In the genomic region with DNA sequence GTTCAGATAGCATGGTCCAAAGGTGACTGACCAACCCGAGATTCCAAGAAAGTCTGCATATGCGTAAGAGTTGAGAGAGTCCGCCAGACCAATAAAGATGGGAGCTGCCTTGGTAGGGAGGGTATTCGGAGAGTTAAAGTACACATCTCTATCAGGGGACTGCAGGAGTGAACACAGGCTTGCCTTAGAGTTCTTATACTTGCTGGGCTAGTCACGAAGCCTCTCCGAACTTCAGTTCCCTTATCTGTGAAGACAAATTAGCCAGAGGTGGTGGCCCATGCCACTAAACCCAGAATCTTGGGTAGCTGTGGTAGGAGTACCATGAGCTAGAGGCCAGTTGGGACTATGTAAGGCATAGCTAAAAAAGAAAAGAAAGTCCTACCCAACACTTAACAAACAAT, we compare ENCODE assay signal across 8 mouse cellular contexts. TPM values are rescaled to one million over a fixed set of nuclear protein-coding genes. Genes with fewer than 3 reads are reported as not detected.
DNase-seq lines count a peak whose midpoint lies in the region; ATAC-seq and TF ChIP-seq lines count a peak whose summit lies in the region.

No protein-coding gene starts in this region.

- TF ChIP-seq EP300 in CH12.LX (IDR thresholded peaks at IDR 0.05; ENCODE audit: low read length) = no peak

- peaks cover 0 to 11% of the 10 kb centered on the region in 2 experiments for H3K36me3 ChIP-seq in CH12.LX (replicated peaks in 1 of 2; ENCODE audit: control insufficient read depth in 1 of 2, insufficient read depth in 1 of 2, low read length in 1 of 2)
- peaks cover 2% of the 10 kb centered on the region; the same call in 1 of the 2 replicates for H3K36me3 ChIP-seq in forebrain, embryonic 16.5 days (ENCODE audit: control insufficient read depth, insufficient read depth)
- peaks cover 5% of the 10 kb centered on the region; the same call in 1 of the 2 replicates for H3K36me3 ChIP-seq in limb, embryonic 12.5 days
- H3K36me3 ChIP-seq in neural tube, embryonic 14.5 days (ENCODE audit: control insufficient read depth, insufficient read depth, low read length) = no peaks in the 10 kb centered on the region

- H3K4me2 ChIP-seq in CH12.LX (ENCODE audit: insufficient read depth, low read depth, poor library complexity, severe bottlenecking) = 0 out of 2 replicates have a peak overlapping the region, but pooled peaks have one; percentile 19
- H3K4me2 ChIP-seq in forebrain, embryonic 16.5 days (ENCODE audit: low read length) = no peak overlapping the region
- peak overlapping the region; percentile 74 for H3K4me2 ChIP-seq in limb, embryonic 12.5 days
- peak overlapping the region; percentile 11; the same call in 1 of the 2 replicates for H3K4me2 ChIP-seq in neural tube, embryonic 14.5 days (ENCODE audit: low read depth, low read length)

- no peak for TF ChIP-seq CTCF in CH12.LX (conservative IDR thresholded peaks at IDR 0.05 in 1 of 2, IDR thresholded peaks at IDR 0.05 in 1 of 2; ENCODE audit: low read depth in 2 of 2, low read length in 2 of 2)

- H3K79me2 ChIP-seq in CH12.LX (replicated peaks; ENCODE audit: control insufficient read depth, extremely low read depth, insufficient read depth, poor library complexity, severe bottlenecking) = peaks cover 11% of the 10 kb centered on the region

- peak overlapping the region in 2 of 3 experiments; percentile 87 to 88 for H3K4me3 ChIP-seq in CH12.LX (replicated peaks in 1 of 3; ENCODE audit: low read depth in 2 of 3, low read length in 2 of 3, poor library complexity in 1 of 3)
- H3K4me3 ChIP-seq in forebrain, embryonic 16.5 days (replicated peaks; ENCODE audit: low read length) = no peak overlapping the region
- H3K4me3 ChIP-seq in limb, embryonic 12.5 days (replicated peaks) = peak overlapping the region; percentile 91
- H3K4me3 ChIP-seq in neural tube, embryonic 14.5 days (ENCODE audit: low read depth, low read length) = peak overlapping the region; percentile 97

- WGBS in forebrain, embryonic 16.5 days = 74% methylated on average over 6 of the region's 6 CpGs
- 68% methylated on average over 6 of the region's 6 CpGs for WGBS in limb, embryonic 12.5 days
- 76% methylated on average over 6 of the region's 6 CpGs for whole genome bisulfite sequencing in neural tube, embryonic 14.5 days

- in situ Hi-C loops in CH12.LX (cut with MboI; ENCODE audit: low pct_ligation_motif_present, low pct_unique_long_range_greater_than_20kb, low sequenced_read_pairs) = no loop called here

- no peaks in the 10 kb centered on the region for H3K27me3 ChIP-seq in CH12.LX (replicated peaks)
- H3K27me3 ChIP-seq in forebrain, embryonic 16.5 days (replicated peaks; ENCODE audit: control insufficient read depth, insufficient read depth, low read length) = no peaks in the 10 kb centered on the region
- no peaks in the 10 kb centered on the region for H3K27me3 ChIP-seq in limb, embryonic 12.5 days
- no peaks in the 10 kb centered on the region; the same call in 1 of the 2 replicates for H3K27me3 ChIP-seq in neural tube, embryonic 14.5 days (ENCODE audit: control insufficient read depth, insufficient read depth, low read length)

- H3K9me3 ChIP-seq in CH12.LX (replicated peaks; ENCODE audit: low read length) = peaks cover 8% of the 10 kb centered on the region
- H3K9me3 ChIP-seq in forebrain, embryonic 16.5 days (ENCODE audit: control insufficient read depth, low read length) = no peaks in the 10 kb centered on the region
- H3K9me3 ChIP-seq in limb, embryonic 12.5 days = no peaks in the 10 kb centered on the region
- no peaks in the 10 kb centered on the region for H3K9me3 ChIP-seq in neural tube, embryonic 14.5 days (ENCODE audit: control insufficient read depth, low read length)

- peak; percentile 13; the same call in 1 of the 2 replicates for ATAC-seq in forebrain, embryonic 16.5 days
- peak; percentile 35; the same call in 1 of the 2 replicates for ATAC-seq in limb, embryonic 12.5 days (ENCODE audit: insufficient number of reproducible peaks, insufficient read depth, low FRiP score, low TSS enrichment, low read depth)
- 0 out of 2 replicates have a peak, but pooled peaks have one; percentile 29 for ATAC-seq in neural tube, embryonic 14.5 days (ENCODE audit: low read depth)

- dilution Hi-C loops in CH12.LX (cut with MboI; ENCODE audit: extremely low pct_ligation_motif_present, extremely low pct_unique_long_range_greater_than_20kb, low sequenced_read_pairs) = no loop called here

- peaks cover 0 to 21% of the 10 kb centered on the region in 2 experiments; a peak in 2 of 4 replicates for H3K4me1 ChIP-seq in CH12.LX (ENCODE audit: control insufficient read depth in 1 of 2, insufficient read depth in 2 of 2)
- H3K4me1 ChIP-seq in forebrain, embryonic 16.5 days (replicated peaks; ENCODE audit: control insufficient read depth, insufficient read depth, low read length) = peaks cover 14% of the 10 kb centered on the region
- H3K4me1 ChIP-seq in limb, embryonic 12.5 days (replicated peaks) = no peaks in the 10 kb centered on the region; the same call in 1 of the 2 replicates
- peaks cover 14% of the 10 kb centered on the region; the same call in 1 of the 2 replicates for H3K4me1 ChIP-seq in neural tube, embryonic 14.5 days (ENCODE audit: control insufficient read depth, insufficient read depth, low read length)

- no peak for TF ChIP-seq POLR2A in CH12.LX (IDR thresholded peaks at IDR 0.05; ENCODE audit: low read depth, low read length)

- intact Hi-C loops in left cerebral cortex, postnatal 14 days (cut with DNase I) = loop anchor here (2.0 to 5.0 kb wide), 2 partner anchors 46 to 90 kb away; a partner anchor contains a TSS

- H3K9ac ChIP-seq in CH12.LX (ENCODE audit: insufficient read depth, low read depth) = peak overlapping the region; percentile 4; the same call in 1 of the 2 replicates
- no peak overlapping the region for H3K9ac ChIP-seq in forebrain, embryonic 16.5 days (replicated peaks; ENCODE audit: low read depth, low read length)
- H3K9ac ChIP-seq in limb, embryonic 12.5 days (replicated peaks) = no peak overlapping the region
- no peak overlapping the region for H3K9ac ChIP-seq in neural tube, embryonic 14.5 days (replicated peaks; ENCODE audit: low read depth, low read length)

- DNase-seq in B cell, adult 2 months = peak; percentile 27 to 29
- no peak for DNase-seq in CH12.LX (ENCODE audit: extremely low read depth)
- no peak for DNase-seq in retina, postnatal 1 day
- DNase-seq in gastrocnemius, postnatal 25 days = no peak
- no peak for DNase-seq in left cerebral cortex, postnatal 14 days (ENCODE audit: low spot score in 2 of 2)

- TF ChIP-seq RAD21 in CH12.LX (IDR thresholded peaks at IDR 0.05; ENCODE audit: low read depth, low read length) = no peak

- no peak overlapping the region for H3K27ac ChIP-seq in CH12.LX (ENCODE audit: insufficient read depth, low read depth)
- no peak overlapping the region for H3K27ac ChIP-seq in forebrain, embryonic 16.5 days (ENCODE audit: low read length)
- H3K27ac ChIP-seq in limb, embryonic 12.5 days = no peak overlapping the region
- no peak overlapping the region for H3K27ac ChIP-seq in neural tube, embryonic 14.5 days (ENCODE audit: low read depth, low read length)

TF ChIP-seq in CH12.LX, 34 proteins besides CTCF, POLR2A, EP300 and RAD21:
- TF ChIP-seq TCF12 (IDR thresholded peaks at IDR 0.05; ENCODE audit: low read depth, low read length) (no peak), E2F4 (IDR thresholded peaks at IDR 0.05; ENCODE audit: insufficient replicate concordance, low read depth, low read length) (no peak), JUN (IDR thresholded peaks at IDR 0.05; ENCODE audit: insufficient read depth, low read depth, low read length) (no peak), MAX (IDR thresholded peaks at IDR 0.05; ENCODE audit: low read length) (no peak), ETS1 (conservative IDR thresholded peaks at IDR 0.05; ENCODE audit: low read depth, low read length) (no peak), CHD2 (IDR thresholded peaks at IDR 0.05; ENCODE audit: low read length) (no peak), MEF2A (IDR thresholded peaks at IDR 0.05; ENCODE audit: borderline replicate concordance, low read depth, low read length) (no peak), JUND (conservative IDR thresholded peaks at IDR 0.05; ENCODE audit: low read depth, low read length) (no peak), KAT2A (IDR thresholded peaks at IDR 0.05; ENCODE audit: insufficient replicate concordance, low read length) (no peak), USF2 (conservative IDR thresholded peaks at IDR 0.05; ENCODE audit: low read depth, low read length) (no peak)

RNA-seq across cellular contexts. Expression of a gene that starts 5.1 kb away (rescaled TPM):
- total RNA-seq in CH12.LX (2012; rRNA removed) = 6.5 and 7.3 TPM in 2 replicates
- 21.2 and 22.9 TPM in 2 replicates for total RNA-seq in CH12.LX (2014; rRNA removed)
- 11.9 and 13.0 TPM in 2 replicates for polyA plus RNA-seq in CH12.LX (2012; ENCODE audit: insufficient read length, low read depth)
- polyA plus RNA-seq in forebrain, embryonic 16.5 days (2015; fragmentation: Nextera tagmentation; extraction: Ambion mirVana) = 21.1 and 23.6 TPM in 2 replicates
- polyA plus RNA-seq in limb, embryonic 12.5 days (2016; fragmentation: Nextera tagmentation; extraction: Ambion mirVana) = 33.8 and 35.2 TPM in 2 replicates
- polyA plus RNA-seq in neural tube, embryonic 14.5 days (2014; fragmentation: Nextera tagmentation; extraction: Ambion mirVana) = 17.8 and 18.8 TPM in 2 replicates
- 1 to 10 TPM; 8.0 to 8.2 TPM for total RNA-seq in gastrocnemius, postnatal 25 days (2021)
- 10 to 100 TPM; 24.1 to 29.5 TPM for total RNA-seq in left cerebral cortex, postnatal 14 days (2021)

RNA-seq across cellular contexts. Expression of a gene that starts 44.1 kb away (rescaled TPM):
- total RNA-seq in CH12.LX (2012; rRNA removed) (17.2 and 19.0 TPM in 2 replicates), CH12.LX (2014; rRNA removed) (51.0 and 54.2 TPM in 2 replicates)
- 61.0 and 64.0 TPM in 2 replicates for polyA plus RNA-seq in CH12.LX (2012; ENCODE audit: insufficient read length, low read depth)
- 13.3 and 14.3 TPM in 2 replicates for polyA plus RNA-seq in forebrain, embryonic 16.5 days (2015; fragmentation: Nextera tagmentation; extraction: Ambion mirVana)
- polyA plus RNA-seq in limb, embryonic 12.5 days (2016; fragmentation: Nextera tagmentation; extraction: Ambion mirVana) = 22.9 and 23.5 TPM in 2 replicates
- polyA plus RNA-seq in neural tube, embryonic 14.5 days (2014; fragmentation: Nextera tagmentation; extraction: Ambion mirVana) = 18.4 and 22.6 TPM in 2 replicates
- total RNA-seq in gastrocnemius, postnatal 25 days (2021) = 10 to 100 TPM; 72.0 to 92.7 TPM
- total RNA-seq in left cerebral cortex, postnatal 14 days (2021) = 100 to 1,000 TPM in 1 of 2 experiments, 10 to 100 TPM in 1; 96.4 to 106 TPM

RNA-seq across cellular contexts. Expression of a gene that starts 59.1 kb away (rescaled TPM):
- total RNA-seq in CH12.LX (2012; rRNA removed) (43.3 and 50.7 TPM in 2 replicates), CH12.LX (2014; rRNA removed) (66.6 and 74.2 TPM in 2 replicates)
- polyA plus RNA-seq in CH12.LX (2012; ENCODE audit: insufficient read length, low read depth) = 84.0 and 86.4 TPM in 2 replicates
- 643 and 695 TPM in 2 replicates for polyA plus RNA-seq in forebrain, embryonic 16.5 days (2015; fragmentation: Nextera tagmentation; extraction: Ambion mirVana)
- 508 and 546 TPM in 2 replicates for polyA plus RNA-seq in limb, embryonic 12.5 days (2016; fragmentation: Nextera tagmentation; extraction: Ambion mirVana)
- polyA plus RNA-seq in neural tube, embryonic 14.5 days (2014; fragmentation: Nextera tagmentation; extraction: Ambion mirVana) = 553 and 578 TPM in 2 replicates
- 10 to 100 TPM; 35.0 to 39.6 TPM for total RNA-seq in gastrocnemius, postnatal 25 days (2021)
- 100 to 1,000 TPM; 131 to 139 TPM for total RNA-seq in left cerebral cortex, postnatal 14 days (2021)

Comparison
In these comparisons a context has a peak if more than half of its experiments do, and no peak if none do; other contexts are left out.
1. DNase-seq: peak in B cell, adult 2 months (2 of 2); none in CH12.LX (single experiment), retina, postnatal 1 day (single experiment), gastrocnemius, postnatal 25 days (single experiment) and left cerebral cortex, postnatal 14 days (0 of 2).
2. Peak in every context shown above with its lines, with median percentiles within 50 percentile points of each other: ATAC-seq.